Mouse (Mus musculus): ENCODE results near the gene Tssk6.

DNA sequence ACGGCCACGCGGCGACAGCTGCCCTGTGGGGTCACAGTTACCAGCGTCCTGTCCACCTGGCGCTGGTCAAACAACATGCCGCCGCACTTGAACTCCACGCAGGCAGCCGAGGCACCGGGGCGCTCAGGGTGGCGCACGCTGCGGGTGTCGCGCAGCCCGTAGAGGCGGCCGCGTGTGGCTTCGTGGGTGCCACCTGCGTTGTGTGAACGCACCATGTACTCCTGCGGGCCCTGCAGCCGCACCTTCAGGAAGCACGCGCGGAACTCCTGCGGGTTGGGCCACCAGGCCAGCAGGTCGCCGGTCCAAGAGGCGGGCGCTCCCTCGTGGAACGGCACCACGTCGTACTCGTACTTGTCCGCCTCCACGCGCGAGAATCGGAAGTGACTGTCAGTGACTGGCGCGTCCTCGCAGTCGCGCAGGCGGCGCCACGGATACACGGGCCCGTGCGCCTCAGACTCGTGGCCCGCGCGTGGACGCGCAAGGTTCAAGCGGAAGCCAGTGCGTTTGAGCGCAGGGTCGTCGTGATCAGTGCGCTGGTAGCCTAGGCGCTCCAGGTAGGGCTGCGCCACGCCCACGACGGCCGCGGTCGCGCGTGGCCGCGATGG, 20.6 kb upstream of the Tssk6 start:
- TF ChIP-seq GATA1 (IDR thresholded peaks at IDR 0.05; ENCODE audit: borderline replicate concordance, low read length) = no peak
- TF ChIP-seq FLI1 (IDR thresholded peaks at IDR 0.05; ENCODE audit: low read length) = no peak

Measured in megakaryocyte, embryonic 14.5 days (primary cell).